Mouse (Mus musculus) mammary gland, adult 2 months (tissue): ENCODE data around the gene Dnm3. TPM values are rescaled to one million over a fixed set of nuclear protein-coding genes. Genes with fewer than 3 reads are reported as not detected.

Experiments used
- polyA plus RNA-seq: library from polyadenylated mRNA; depleted of rRNA; stranded (reverse); fragments of >200 nt; gene quantifications from 2 replicates; pipeline ENCODE4 v1.2.3, GENCODE M21; 2012; ENCODE audit warnings: low replicate concordance; rRNA removed

The Dnm3 gene
- 3.1 and 3.3 TPM in 2 replicates for polyA plus RNA-seq

GRCm38 (mm10) chr1:162477246-162478209 is at the start of gene Dnm3:
Gene Dnm3, minus strand, starts transcription at chr1:162478034.

GRCm38 (mm10) chr1:161979536-161979935 is 498.3 kb downstream of the Dnm3 start, which contains the start of gene 4930558K02Rik:
Gene 4930558K02Rik, minus strand, starts transcription at chr1:161979636.

GRCm38 (mm10) chr1:161968589-161969407 is 509.0 kb downstream of the Dnm3 start, which contains the start of gene Pigc:
Gene Pigc, plus strand, starts transcription at chr1:161969186.

Other genes starting within 250 kb of the Dnm3 start
- gene Mettl13, start 70.5 kb upstream of the Dnm3 start, polyA plus RNA-seq = 5.7 and 6.7 TPM in 2 replicates
- 11.7 and 14.7 TPM in 2 replicates for gene Vamp4, start 92.5 kb upstream of the Dnm3 start, polyA plus RNA-seq
- 4.3 and 15.5 TPM in 2 replicates for gene Myoc, start 161.1 kb upstream of the Dnm3 start, polyA plus RNA-seq
- not detected in 2 replicates for gene Myocos, start 180.2 kb upstream of the Dnm3 start, polyA plus RNA-seq